Mouse (Mus musculus): ENCODE measurements at regions not wholly inside any gene's neighbourhood (a gene's known extent, or its start where the extent isn't known, plus 50 kb on each side); places are given as distances from the start of the nearest gene placed in this dataset.

- H3K9me3 ChIP-seq (replicated peaks; ENCODE audit: control insufficient read depth, low read length), result no peaks in the 10 kb centered on the region
- no peaks in the 10 kb centered on the region for H3K36me3 ChIP-seq (ENCODE audit: control insufficient read depth, insufficient read depth)
- no peak for ATAC-seq (replicated peaks; ENCODE audit: extremely low read depth, insufficient read depth, low FRiP score)
- H3K27me3 ChIP-seq (ENCODE audit: control insufficient read depth, insufficient read depth, low read length), result 0 out of 2 replicates have a peak, but pooled peaks cover 2% of the 10 kb centered on the region
- no peak overlapping the region for H3K4me2 ChIP-seq (ENCODE audit: low read depth, low read length)
- H3K27ac ChIP-seq (ENCODE audit: low read length), result no peak overlapping the region
- no peaks in the 10 kb centered on the region for H3K4me1 ChIP-seq (ENCODE audit: control insufficient read depth, insufficient read depth, low read length)
- no peak overlapping the region for H3K9ac ChIP-seq (ENCODE audit: low read length)
- H3K4me3 ChIP-seq (ENCODE audit: low read length), result no peak overlapping the region
- 63% methylated on average over 6 of the region's 6 CpGs for WGBS
Measured at GRCm38 (mm10) chr5:133310979-133311890, 768.1 kb upstream of the Auts2 start.

GRCm38 (mm10) chr5:133267887-133268286 lies 724.7 kb upstream of the Auts2 start:
- H3K27me3 ChIP-seq (ENCODE audit: control insufficient read depth, insufficient read depth, low read length), result peaks cover 2% of the 10 kb centered on the region; the same call in 1 of the 2 replicates
- H3K9me3 ChIP-seq (replicated peaks; ENCODE audit: control insufficient read depth, low read length), result no peaks in the 10 kb centered on the region
- ATAC-seq (replicated peaks; ENCODE audit: extremely low read depth, insufficient read depth, low FRiP score), result no peak
- WGBS, result 37% methylated on average over 7 of the region's 7 CpGs
- H3K36me3 ChIP-seq (ENCODE audit: control insufficient read depth, insufficient read depth), result no peaks in the 10 kb centered on the region
- no peak overlapping the region for H3K9ac ChIP-seq (ENCODE audit: low read length)
- no peaks in the 10 kb centered on the region for H3K4me1 ChIP-seq (ENCODE audit: control insufficient read depth, insufficient read depth, low read length)
- H3K4me2 ChIP-seq (ENCODE audit: low read depth, low read length), result no peak overlapping the region
- H3K27ac ChIP-seq (ENCODE audit: low read length), result no peak overlapping the region
- no peak overlapping the region for H3K4me3 ChIP-seq (ENCODE audit: low read length)

- no peak overlapping the region for H3K4me3 ChIP-seq (ENCODE audit: low read length)
- no peaks in the 10 kb centered on the region for H3K9me3 ChIP-seq (replicated peaks; ENCODE audit: control insufficient read depth, low read length)
- H3K27ac ChIP-seq (ENCODE audit: low read length), result no peak overlapping the region
- H3K9ac ChIP-seq (ENCODE audit: low read length), result no peak overlapping the region
- 85% methylated on average over 2 of the region's 2 CpGs for WGBS
- no peaks in the 10 kb centered on the region for H3K4me1 ChIP-seq (ENCODE audit: control insufficient read depth, insufficient read depth, low read length)
- H3K4me2 ChIP-seq (ENCODE audit: low read depth, low read length), result no peak overlapping the region
- ATAC-seq (replicated peaks; ENCODE audit: extremely low read depth, insufficient read depth, low FRiP score), result no peak
- peaks cover 2% of the 10 kb centered on the region; the same call in 1 of the 2 replicates for H3K27me3 ChIP-seq (ENCODE audit: control insufficient read depth, insufficient read depth, low read length)
- H3K36me3 ChIP-seq (ENCODE audit: control insufficient read depth, insufficient read depth), result no peaks in the 10 kb centered on the region
Measured at GRCm38 (mm10) chr5:133267356-133267755, 724.2 kb upstream of the Auts2 start.

DNA sequence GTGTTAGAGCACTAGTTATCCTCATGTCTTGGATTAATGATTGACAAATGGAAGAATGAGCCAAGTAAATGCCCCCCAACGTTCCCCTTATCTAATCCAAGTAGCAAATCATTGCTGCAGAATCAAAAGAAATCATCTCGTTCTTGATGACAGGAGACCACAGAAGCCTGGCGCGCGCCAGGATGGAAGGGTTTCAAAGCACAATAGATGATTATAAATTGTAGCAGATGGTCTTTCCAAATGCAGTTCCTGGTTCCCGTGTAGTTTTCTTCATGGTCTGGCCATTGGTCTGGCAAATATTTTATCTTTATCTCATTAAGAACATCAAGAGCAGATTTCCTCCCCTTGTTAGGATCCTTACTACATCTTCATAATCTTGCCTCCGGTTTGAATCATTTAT lies 721.8 kb upstream of the Auts2 start:
- no peak for ATAC-seq (replicated peaks; ENCODE audit: extremely low read depth, insufficient read depth, low FRiP score)
- 0 out of 2 replicates have a peak, but pooled peaks cover 2% of the 10 kb centered on the region for H3K27me3 ChIP-seq (ENCODE audit: control insufficient read depth, insufficient read depth, low read length)

DNA sequence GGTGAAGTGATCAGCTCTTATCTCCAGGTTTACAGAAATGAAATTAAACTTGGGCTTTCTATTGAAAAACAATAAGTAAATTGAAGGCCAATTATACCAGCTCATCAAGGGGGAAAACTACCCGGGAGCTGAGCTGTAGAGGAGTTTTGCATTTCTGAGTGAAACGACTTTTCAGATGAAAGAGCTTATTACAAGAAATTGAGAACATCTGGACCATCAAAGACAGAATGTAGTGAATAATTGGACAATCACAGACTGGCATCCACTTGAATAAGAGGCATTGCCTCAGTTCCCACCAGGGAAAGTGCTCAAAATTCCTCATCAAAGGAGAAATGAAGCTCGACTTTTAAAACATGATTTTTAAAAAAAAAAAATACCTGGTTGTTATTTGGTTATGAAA lies 675.7 kb upstream of the Auts2 start:
- H3K27me3 ChIP-seq (ENCODE audit: control insufficient read depth, insufficient read depth, low read length), result no peaks in the 10 kb centered on the region
- H3K4me1 ChIP-seq (ENCODE audit: control insufficient read depth, insufficient read depth, low read length), result no peaks in the 10 kb centered on the region
- H3K4me3 ChIP-seq (ENCODE audit: low read length), result no peak overlapping the region
- 73% methylated on average over 3 of the region's 3 CpGs for WGBS
- H3K9me3 ChIP-seq (replicated peaks; ENCODE audit: control insufficient read depth, low read length), result no peaks in the 10 kb centered on the region
- H3K27ac ChIP-seq (ENCODE audit: low read length), result no peak overlapping the region
- no peaks in the 10 kb centered on the region for H3K36me3 ChIP-seq (ENCODE audit: control insufficient read depth, insufficient read depth)
- no peak for ATAC-seq (replicated peaks; ENCODE audit: extremely low read depth, insufficient read depth, low FRiP score)
- no peak overlapping the region for H3K4me2 ChIP-seq (ENCODE audit: low read depth, low read length)
- H3K9ac ChIP-seq (ENCODE audit: low read length), result no peak overlapping the region

More for the DNA sequence above, 721.8 kb upstream of the Auts2 start:
- Histone ChIP-seq H3K4me2 (ENCODE audit: low read depth, low read length) (no peak overlapping the region), H3K36me3 (ENCODE audit: control insufficient read depth, insufficient read depth) (no peaks in the 10 kb centered on the region), H3K9me3 (replicated peaks; ENCODE audit: control insufficient read depth, low read length) (no peaks in the 10 kb centered on the region), H3K27ac (ENCODE audit: low read length) (no peak overlapping the region), H3K4me3 (ENCODE audit: low read length) (no peak overlapping the region), H3K9ac (ENCODE audit: low read length) (no peak overlapping the region), H3K4me1 (ENCODE audit: control insufficient read depth, insufficient read depth, low read length) (no peaks in the 10 kb centered on the region)
- WGBS, result 79% methylated on average over 7 of the region's 7 CpGs

- WGBS, result 67% methylated on average over 1 of the region's 1 CpGs
- Histone ChIP-seq H3K4me1 (ENCODE audit: control insufficient read depth, insufficient read depth, low read length) (0 out of 2 replicates have a peak, but pooled peaks cover 3% of the 10 kb centered on the region), H3K9me3 (replicated peaks; ENCODE audit: control insufficient read depth, low read length) (no peaks in the 10 kb centered on the region; the same call in 1 of the 2 replicates), H3K4me2 (ENCODE audit: low read depth, low read length) (no peak overlapping the region), H3K4me3 (ENCODE audit: low read length) (no peak overlapping the region), H3K27ac (ENCODE audit: low read length) (no peak overlapping the region), H3K36me3 (ENCODE audit: control insufficient read depth, insufficient read depth) (no peaks in the 10 kb centered on the region), H3K9ac (ENCODE audit: low read length) (no peak overlapping the region), H3K27me3 (ENCODE audit: control insufficient read depth, insufficient read depth, low read length) (no peaks in the 10 kb centered on the region)
- no peak for ATAC-seq (replicated peaks; ENCODE audit: extremely low read depth, insufficient read depth, low FRiP score)
Measured at GRCm38 (mm10) chr5:133198546-133198945, 655.4 kb upstream of the Auts2 start.

GRCm38 (mm10) chr5:133189798-133190571 lies 646.8 kb upstream of the Auts2 start:
- Histone ChIP-seq H3K36me3 (ENCODE audit: control insufficient read depth, insufficient read depth) (no peaks in the 10 kb centered on the region), H3K4me2 (ENCODE audit: low read depth, low read length) (no peak overlapping the region), H3K9me3 (replicated peaks; ENCODE audit: control insufficient read depth, low read length) (no peaks in the 10 kb centered on the region), H3K4me3 (ENCODE audit: low read length) (no peak overlapping the region), H3K9ac (ENCODE audit: low read length) (no peak overlapping the region), H3K4me1 (ENCODE audit: control insufficient read depth, insufficient read depth, low read length) (no peaks in the 10 kb centered on the region), H3K27ac (ENCODE audit: low read length) (no peak overlapping the region), H3K27me3 (ENCODE audit: control insufficient read depth, insufficient read depth, low read length) (no peaks in the 10 kb centered on the region)
- 81% methylated on average over 8 of the region's 8 CpGs for WGBS
- no peak for ATAC-seq (replicated peaks; ENCODE audit: extremely low read depth, insufficient read depth, low FRiP score)

GRCm38 (mm10) chr5:133175636-133176035 lies 632.5 kb upstream of the Auts2 start:
- no peak for ATAC-seq (replicated peaks; ENCODE audit: extremely low read depth, insufficient read depth, low FRiP score)
- Histone ChIP-seq H3K36me3 (ENCODE audit: control insufficient read depth, insufficient read depth) (no peaks in the 10 kb centered on the region), H3K9ac (ENCODE audit: low read length) (no peak overlapping the region), H3K27ac (ENCODE audit: low read length) (no peak overlapping the region), H3K9me3 (replicated peaks; ENCODE audit: control insufficient read depth, low read length) (no peaks in the 10 kb centered on the region), H3K4me1 (ENCODE audit: control insufficient read depth, insufficient read depth, low read length) (peaks cover 16% of the 10 kb centered on the region), H3K4me3 (ENCODE audit: low read length) (no peak overlapping the region), H3K4me2 (ENCODE audit: low read depth, low read length) (no peak overlapping the region), H3K27me3 (ENCODE audit: control insufficient read depth, insufficient read depth, low read length) (no peaks in the 10 kb centered on the region)
- WGBS, result 90% methylated on average over 6 of the region's 6 CpGs

All from heart, embryonic 16.5 days (tissue).